Mouse (Mus musculus) CH12.LX (cell line): Measurements from ENCODE around the gene Tctn3. TPM values are rescaled to one million over a fixed set of nuclear protein-coding genes. Genes with fewer than 3 reads are reported as not detected.

Source experiments
- DNase-seq: peaks from one replicate; pipeline ENCODE4 v3.0.0-alpha.2; 2013; ENCODE audit errors: extremely low read depth
- H3K27ac ChIP-seq: 2 replicates; pipeline ENCODE4 v1.5.1; 2012; ENCODE audit warnings: low read depth, mild to moderate bottlenecking, control low read depth, moderate library complexity; ENCODE audit not compliant: insufficient read depth
- H3K27me3 ChIP-seq: replicated peaks from 2 replicates; pipeline ENCODE3; 2012; ENCODE audit warnings: inconsistent platforms
- H3K36me3 ChIP-seq, 2 experiments: replicated peaks in 1 of 2; 2 replicates each; pipeline versions ENCODE3 to v1.6.1; 2012; ENCODE audit warnings: inconsistent platforms in 1 of 2, low read length in 1 of 2, mild to moderate bottlenecking in 1 of 2, mixed read lengths in 1 of 2, moderate library complexity in 1 of 2; ENCODE audit not compliant: control insufficient read depth in 1 of 2, insufficient read depth in 1 of 2
- H3K4me1 ChIP-seq, 2 experiments: 2 replicates each; pipeline ENCODE4 v1.6.1; 2012; ENCODE audit warnings: inconsistent platforms in 1 of 2, moderate library complexity in 1 of 2; ENCODE audit not compliant: insufficient read depth in 2 of 2, control insufficient read depth in 1 of 2
- H3K4me2 ChIP-seq: 2 replicates; pipeline ENCODE4 v1.6.1; 2012; ENCODE audit warnings: low read depth, mild to moderate bottlenecking, control low read depth; ENCODE audit not compliant: poor library complexity, insufficient read depth, severe bottlenecking
- H3K4me3 ChIP-seq, 3 experiments: fragments of 150-350 bp in 1 of 3; sonication (generic) in 1 of 3; replicated peaks in 1 of 3; 2 replicates each; pipeline versions ENCODE3 to v1.5.1; 2011 to 2012; ENCODE audit warnings: low read depth in 2 of 3, low read length in 2 of 3, mild to moderate bottlenecking in 2 of 3, moderate library complexity in 2 of 3, control low read depth in 1 of 3, improper control_type of control experiment in 1 of 3, inconsistent platforms in 1 of 3, mixed read lengths in 1 of 3; ENCODE audit not compliant: poor library complexity in 1 of 3
- H3K79me2 ChIP-seq: replicated peaks from 2 replicates; pipeline ENCODE4 v1.6.1; 2012; ENCODE audit warnings: mild to moderate bottlenecking, moderate library complexity; ENCODE audit not compliant: control insufficient read depth, poor library complexity, insufficient read depth, severe bottlenecking; ENCODE audit errors: extremely low read depth
- H3K9ac ChIP-seq: 2 replicates; pipeline ENCODE4 v1.6.1; 2012; ENCODE audit warnings: low read depth, mild to moderate bottlenecking, control low read depth, moderate library complexity; ENCODE audit not compliant: insufficient read depth
- H3K9me3 ChIP-seq: replicated peaks from 2 replicates; pipeline ENCODE3; 2012; ENCODE audit warnings: low read length, inconsistent platforms, mixed read lengths
- BHLHE40 ChIP-seq: IDR thresholded peaks from 2 replicates; pipeline ENCODE4 v1.6.1; 2011; ENCODE audit warnings: mild to moderate bottlenecking, low read depth, low read length, improper control_type of control experiment
- CHD2 ChIP-seq: IDR thresholded peaks from 2 replicates; pipeline ENCODE4 v1.6.1; 2011; ENCODE audit warnings: low read length, improper control_type of control experiment
- E2F4 ChIP-seq: IDR thresholded peaks from 2 replicates; pipeline ENCODE4 v1.6.1; 2011; ENCODE audit warnings: low read depth, low read length, improper control_type of control experiment; ENCODE audit not compliant: insufficient replicate concordance
- HCFC1 ChIP-seq: IDR thresholded peaks from 2 replicates; pipeline ENCODE4 v1.6.1; 2012; ENCODE audit warnings: low read depth, mild to moderate bottlenecking, inconsistent platforms, low read length, improper control_type of control experiment
- IRF4 ChIP-seq: IDR thresholded peaks from 2 replicates; pipeline ENCODE4 v1.6.1; 2014; ENCODE audit warnings: low read depth, mild to moderate bottlenecking, inconsistent platforms, low read length, improper control_type of control experiment
- JUN ChIP-seq: IDR thresholded peaks from 2 replicates; pipeline ENCODE4 v1.6.1; 2011; ENCODE audit warnings: low read depth, mild to moderate bottlenecking, low read length, improper control_type of control experiment, moderate library complexity; ENCODE audit not compliant: insufficient read depth
- JUND ChIP-seq: conservative IDR thresholded peaks from 2 replicates; pipeline ENCODE4 v1.6.1; 2011; ENCODE audit warnings: low read depth, low read length, improper control_type of control experiment
- KAT2A ChIP-seq: IDR thresholded peaks from 2 replicates; pipeline ENCODE4 v1.6.1; 2012; ENCODE audit warnings: low read length, improper control_type of control experiment, inconsistent platforms; ENCODE audit not compliant: insufficient replicate concordance
- MAX ChIP-seq: IDR thresholded peaks from 2 replicates; pipeline ENCODE4 v1.6.1; 2011; ENCODE audit warnings: low read length, improper control_type of control experiment
- MAZ ChIP-seq: IDR thresholded peaks from 2 replicates; pipeline ENCODE4 v1.6.1; 2012; ENCODE audit warnings: low read depth, mild to moderate bottlenecking, inconsistent platforms, low read length, improper control_type of control experiment, moderate library complexity
- PAX5 ChIP-seq: IDR thresholded peaks from 2 replicates; pipeline ENCODE4 v1.6.1; 2012; ENCODE audit warnings: low read length, inconsistent platforms, mixed read lengths
- POLR2A ChIP-seq: IDR thresholded peaks from 2 replicates; pipeline ENCODE4 v1.6.1; 2011; ENCODE audit warnings: low read depth, mild to moderate bottlenecking, improper control_type of control experiment, low read length
- POLR2AphosphoS2 ChIP-seq: IDR thresholded peaks from 2 replicates; pipeline ENCODE4 v1.6.1; 2011; ENCODE audit warnings: low read depth, low read length, improper control_type of control experiment
- RAD21 ChIP-seq: IDR thresholded peaks from 2 replicates; pipeline ENCODE4 v1.6.1; 2011; ENCODE audit warnings: low read depth, mild to moderate bottlenecking, low read length, improper control_type of control experiment, moderate library complexity
- RCOR1 ChIP-seq: conservative IDR thresholded peaks from 2 replicates; pipeline ENCODE4 v1.6.1; 2012; ENCODE audit warnings: low read depth, mild to moderate bottlenecking, inconsistent platforms, low read length, improper control_type of control experiment
- TBP ChIP-seq: conservative IDR thresholded peaks from 2 replicates; pipeline ENCODE4 v1.6.1; 2011; ENCODE audit warnings: low read depth, low read length, improper control_type of control experiment
- UBTF ChIP-seq: IDR thresholded peaks from 2 replicates; pipeline ENCODE4 v1.6.1; 2012; ENCODE audit warnings: low read depth, mild to moderate bottlenecking, inconsistent platforms, low read length, improper control_type of control experiment, moderate library complexity
- ZMIZ1 ChIP-seq: IDR thresholded peaks from 2 replicates; pipeline ENCODE4 v1.6.1; 2012; ENCODE audit warnings: low read depth, mild to moderate bottlenecking, inconsistent platforms, low read length, improper control_type of control experiment
- ZNF384 ChIP-seq: IDR thresholded peaks from 2 replicates; pipeline ENCODE4 v1.6.1; 2012; ENCODE audit warnings: low read depth, low read length, improper control_type of control experiment, inconsistent platforms
- dilution Hi-C: fragments of 300-500 bp; cut with MboI; formaldehyde crosslinking; loops from 2 replicates; pipeline ENCODE4 v1.14.3; 2020; ENCODE audit warnings: low sequenced_read_pairs; ENCODE audit not compliant: extremely low pct_unique_long_range_greater_than_20kb, extremely low pct_ligation_motif_present
- in situ Hi-C: fragments of 300-500 bp; cut with MboI; formaldehyde crosslinking; loops from 3 replicates; pipeline ENCODE4 v1.14.3; 2019; ENCODE audit warnings: low sequenced_read_pairs, low pct_ligation_motif_present, low pct_unique_long_range_greater_than_20kb, mixed read lengths
- polyA plus RNA-seq: library from polyadenylated mRNA; unstranded; fragments of >175 nt; gene quantifications from 2 replicates; pipeline ENCODE4 v1.2.1, GENCODE M21; 2012; ENCODE audit warnings: low read depth; ENCODE audit not compliant: insufficient read length
- total RNA-seq, 2 experiments: library from RNA; depleted of rRNA; stranded (reverse); fragments of 300-350 nt in 1 of 2; fragments of >200 nt in 1 of 2; gene quantifications; 2 replicates each; pipeline ENCODE4 v1.2.3; 2012 to 2014

Tctn3 gene
- total and polyA plus RNA-seq, 3 experiments = 6.4 to 10.6 (median 9.9) TPM

DNA sequence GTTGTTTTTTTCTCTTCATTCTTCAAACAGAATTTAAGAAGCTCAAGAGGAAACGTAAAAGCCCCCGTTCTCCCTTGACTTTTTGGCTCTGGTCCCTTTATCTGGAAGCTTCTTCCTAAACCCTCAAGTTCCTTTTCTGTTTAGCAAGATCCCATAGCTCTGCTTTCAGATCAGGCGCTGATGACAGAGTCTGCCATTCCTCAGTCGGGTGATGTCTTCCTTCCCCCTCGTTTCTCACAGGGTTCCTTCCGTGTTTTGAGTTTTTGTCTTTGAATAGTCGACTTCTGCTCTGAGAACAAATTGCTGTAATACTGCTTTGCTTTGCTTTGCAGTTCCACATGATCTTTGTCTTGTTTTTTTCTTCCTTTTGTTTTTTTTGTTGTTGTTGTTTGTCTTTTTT, 18.6 kb upstream of the Tctn3 start:
- no peak for TF ChIP-seq IRF4
- no peak for TF ChIP-seq PAX5
- no peak for TF ChIP-seq JUN
- TF ChIP-seq POLR2AphosphoS2 = no peak
- in situ Hi-C loops (no loop called here), dilution Hi-C loops (no loop called here)
- no peaks in the 10 kb centered on the region for H3K79me2 ChIP-seq
- no peak overlapping the region for H3K4me2 ChIP-seq
- H3K9ac ChIP-seq = no peak overlapping the region
- DNase-seq = no peak
- peaks cover 0 to 8% of the 10 kb centered on the region in 2 experiments; a peak in 2 of 4 replicates for H3K4me1 ChIP-seq
- H3K36me3 ChIP-seq = no peaks in the 10 kb centered on the region
- H3K27ac ChIP-seq = no peak overlapping the region
- no peak overlapping the region for H3K4me3 ChIP-seq
- H3K9me3 ChIP-seq = no peaks in the 10 kb centered on the region
- no peaks in the 10 kb centered on the region for H3K27me3 ChIP-seq

DNA sequence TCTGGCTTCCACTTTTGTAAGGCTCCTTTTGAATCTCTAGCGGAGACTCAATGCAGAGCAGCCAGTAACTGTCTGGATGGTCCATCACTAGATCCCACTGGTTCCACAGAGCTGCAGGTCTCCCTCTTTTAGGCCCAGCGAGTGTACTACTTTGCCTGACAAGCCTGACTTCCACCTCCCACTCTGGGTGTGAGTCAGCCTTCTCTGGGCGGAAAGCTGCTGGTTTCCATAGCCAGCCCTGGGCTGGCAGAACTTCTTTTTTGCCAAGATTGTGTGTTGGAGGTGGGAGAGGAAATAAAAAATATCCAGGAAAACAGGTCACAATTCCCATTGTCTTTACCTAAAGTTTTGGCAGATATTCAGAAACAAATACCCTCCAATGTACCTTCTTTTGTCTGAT, 18.1 kb upstream of the Tctn3 start:
- in situ Hi-C loops = no loop called here

DNA sequence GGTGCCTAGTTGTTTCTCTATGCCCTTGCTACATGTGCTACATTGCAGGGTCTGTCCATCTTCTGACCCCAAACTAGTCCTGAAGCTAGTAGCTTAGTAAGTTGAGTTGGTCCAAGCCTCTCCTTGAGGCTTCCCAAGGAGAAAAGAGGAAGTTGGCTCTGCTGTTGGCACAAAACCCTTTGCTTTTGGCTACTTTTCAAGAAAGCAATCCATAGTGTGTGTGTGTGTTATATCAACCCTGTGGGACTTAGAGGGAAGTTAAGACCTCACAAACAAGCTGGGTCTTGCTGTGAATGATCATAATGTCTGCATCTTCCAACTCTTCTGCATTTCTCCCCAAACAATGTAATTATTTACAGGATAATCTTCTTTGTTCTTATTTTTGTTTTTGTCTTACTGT, 16.9 kb upstream of the Tctn3 start:
- dilution Hi-C loops = no loop called here
- H3K79me2 ChIP-seq = no peaks in the 10 kb centered on the region
- H3K4me2 ChIP-seq = no peak overlapping the region
- no peak overlapping the region for H3K27ac ChIP-seq
- DNase-seq = no peak
- H3K9ac ChIP-seq = no peak overlapping the region
- no peaks in the 10 kb centered on the region for H3K9me3 ChIP-seq
- peaks cover 0 to 8% of the 10 kb centered on the region in 2 experiments; a peak in 2 of 4 replicates for H3K4me1 ChIP-seq
- no peak overlapping the region for H3K4me3 ChIP-seq
- H3K36me3 ChIP-seq = no peaks in the 10 kb centered on the region
- TF ChIP-seq MAZ (no peak), RCOR1 (no peak), POLR2A (no peak), JUN (no peak), POLR2AphosphoS2 (no peak), KAT2A (no peak), MAX (no peak), PAX5 (no peak), E2F4 (no peak), BHLHE40 (no peak), RAD21 (no peak), HCFC1 (no peak)
- TF ChIP-seq, all 38 proteins: peak for 0
- no peaks in the 10 kb centered on the region for H3K27me3 ChIP-seq
- in situ Hi-C loops = no loop called here

More for the DNA sequence above, 18.1 kb upstream of the Tctn3 start:
- Histone ChIP-seq H3K79me2 (no peaks in the 10 kb centered on the region), H3K36me3 (no peaks in the 10 kb centered on the region), H3K9me3 (no peaks in the 10 kb centered on the region), H3K27ac (no peak overlapping the region), H3K4me3 (no peak overlapping the region), H3K9ac (no peak overlapping the region), H3K4me2 (no peak overlapping the region), H3K4me1 (peaks cover 0 to 8% of the 10 kb centered on the region in 2 experiments; a peak in 2 of 4 replicates), H3K27me3 (no peaks in the 10 kb centered on the region)
- peak; percentile 79 for TF ChIP-seq TBP
- no peak for TF ChIP-seq CHD2
- no peak for TF ChIP-seq JUND
- no peak for TF ChIP-seq ZMIZ1
- TF ChIP-seq UBTF = 0 out of 2 replicates have a peak, but pooled peaks have one; percentile 58
- TF ChIP-seq ZNF384 = no peak
- TF ChIP-seq MAZ = no peak
- no peak for TF ChIP-seq RCOR1
- DNase-seq = no peak
- dilution Hi-C loops = no loop called here
